Mouse (Mus musculus): ENCODE data around the gene Rassf9. TPM values are rescaled to one million over a fixed set of nuclear protein-coding genes. Genes with fewer than 3 reads are reported as not detected.

Gene Rassf9
- polyA plus RNA-seq, 1 experiment from 2014 or later: 2.2 TPM

DNA sequence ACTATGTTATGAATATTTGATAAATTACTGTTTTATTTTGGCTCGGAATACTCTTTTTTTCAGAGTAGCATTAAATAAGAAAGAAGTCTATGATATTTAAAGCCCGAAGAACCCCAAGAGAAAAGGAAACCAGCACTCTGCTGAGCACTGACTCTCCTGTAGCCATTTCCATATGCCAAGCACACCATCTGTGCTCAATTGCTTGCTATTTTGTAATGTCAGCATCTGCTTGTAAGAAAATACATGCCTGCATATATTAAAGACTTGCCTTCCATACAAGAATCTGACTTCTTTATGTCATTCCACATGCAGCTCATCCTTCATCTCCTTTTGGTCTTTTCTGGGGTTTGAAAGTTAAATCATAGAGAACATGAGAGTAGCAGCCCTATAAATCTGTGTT, 82.3 kb downstream of the Rassf9 start:
- WGBS: 64% methylated on average over 2 of the region's 2 CpGs
- H3K9me3 ChIP-seq (replicated peaks): no peaks in the 10 kb centered on the region
- no peaks in the 10 kb centered on the region for H3K27me3 ChIP-seq
- no peak overlapping the region for H3K4me2 ChIP-seq
- H3K27ac ChIP-seq: no peak overlapping the region
- no peak overlapping the region for H3K4me3 ChIP-seq
- H3K9ac ChIP-seq: no peak overlapping the region
- ATAC-seq (replicated peaks; ENCODE audit: insufficient number of reproducible peaks, insufficient read depth, low FRiP score, low read depth): no peak
- H3K36me3 ChIP-seq: no peaks in the 10 kb centered on the region
- no peaks in the 10 kb centered on the region for H3K4me1 ChIP-seq (replicated peaks)

Other genes starting within 250 kb of the Rassf9 start
- gene Nts, start 21.7 kb upstream of the Rassf9 start, polyA plus RNA-seq (2015; fragmentation: Nextera tagmentation; extraction: Ambion mirVana): 8.6 and 12.2 TPM in 2 replicates